Mouse (Mus musculus) hindbrain, embryonic 10.5 days (tissue): ENCODE measurements around the gene Myo1h. TPM values are rescaled to one million over a fixed set of nuclear protein-coding genes. Genes with fewer than 3 reads are reported as not detected.
A peak's percentile ranks its signal among the peaks of the same experiment; 100 is the strongest.

Experiments used
- DNase-seq: peaks from one replicate; pipeline ENCODE4 v3.0.0-alpha.2; 2017; ENCODE audit warnings: low spot score
- H3K27ac ChIP-seq: fragments of 300-500 bp; sonication (generic); 2 replicates; pipeline ENCODE4 v1.5.1; 2016; ENCODE audit warnings: mild to moderate bottlenecking, moderate library complexity
- H3K27me3 ChIP-seq: fragments of 300-500 bp; sonication (generic); 2 replicates; pipeline ENCODE4 v1.6.1; 2016; ENCODE audit warnings: mild to moderate bottlenecking; ENCODE audit not compliant: poor library complexity, insufficient read depth, severe bottlenecking
- H3K36me3 ChIP-seq: fragments of 300-500 bp; sonication (generic); 2 replicates; pipeline ENCODE4 v1.6.1; 2016; ENCODE audit warnings: mild to moderate bottlenecking, moderate library complexity
- H3K4me1 ChIP-seq: fragments of 300-500 bp; sonication (generic); replicated peaks from 2 replicates; pipeline ENCODE4 v1.6.1; 2016; ENCODE audit warnings: mild to moderate bottlenecking
- H3K4me3 ChIP-seq: fragments of 300-500 bp; sonication (generic); 2 replicates; pipeline ENCODE4 v1.5.1; 2016; ENCODE audit warnings: mild to moderate bottlenecking, moderate library complexity
- H3K9me3 ChIP-seq: fragments of 300-500 bp; sonication (generic); 2 replicates; pipeline ENCODE4 v1.6.1; 2016; ENCODE audit warnings: mild to moderate bottlenecking, moderate library complexity
- WGBS: fragments of 180-500 bp; shearing (Covaris S2); methylation state at CpG from one replicate; pipeline ENCODE4 v1.1.7; 2016; 5-methylcytosine and 5-hydroxymethylcytosine counted together
- polyA plus RNA-seq: library from polyadenylated mRNA; unstranded; fragments of >200 nt; fragmentation: Nextera tagmentation; extraction: Ambion mirVana; gene quantifications from 2 replicates; pipeline ENCODE4 v1.2.1, GENCODE M21; 2016

Myo1h gene
- polyA plus RNA-seq, 1 experiment from 2014 or later = 0.59 TPM

DNA sequence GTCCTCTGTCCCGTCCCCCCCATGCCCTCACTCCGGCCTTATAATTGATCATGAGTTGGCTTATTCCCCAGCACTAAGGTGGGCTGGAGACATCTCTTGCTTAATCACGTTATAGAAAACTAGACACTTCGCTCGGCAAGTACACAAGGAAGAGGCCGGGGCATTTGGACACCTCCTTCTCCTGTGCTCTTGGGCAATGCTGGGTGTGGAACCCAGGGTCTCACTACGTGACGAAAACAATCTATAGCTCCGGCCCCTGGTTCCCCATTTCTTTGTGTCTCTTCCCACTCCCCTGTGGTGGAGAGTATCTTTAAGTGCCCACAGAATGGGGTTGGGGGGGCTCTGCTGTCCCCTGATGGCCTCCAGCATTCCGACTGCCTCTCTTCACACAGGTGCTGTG, 58.0 kb downstream of the Myo1h start:
- DNase-seq = no peak
- Histone ChIP-seq H3K9me3 (no peaks in the 10 kb centered on the region), H3K4me3 (no peak overlapping the region), H3K27ac (no peak overlapping the region), H3K4me1 (no peaks in the 10 kb centered on the region), H3K36me3 (no peaks in the 10 kb centered on the region), H3K27me3 (no peaks in the 10 kb centered on the region)
- whole genome bisulfite sequencing = 85% methylated on average over 10 of the region's 10 CpGs

DNA sequence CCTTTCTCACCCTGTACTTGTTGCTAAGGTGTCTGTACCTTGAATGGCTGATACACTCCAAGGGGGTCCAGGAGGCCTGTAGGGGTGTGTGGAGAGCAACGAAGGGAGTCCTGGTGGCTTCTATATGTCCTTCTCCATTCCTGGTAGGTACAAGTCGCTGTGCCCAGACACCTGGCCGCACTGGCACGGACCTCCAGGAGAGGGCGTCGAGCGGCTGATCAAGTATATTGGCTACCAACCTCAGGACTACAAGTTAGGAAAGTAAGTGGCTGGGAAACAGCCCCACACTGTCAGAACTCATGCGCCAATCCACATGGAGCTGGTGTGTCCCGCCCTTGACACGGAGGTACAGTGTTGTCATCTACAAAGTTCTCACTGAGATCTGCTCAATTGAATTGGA, 62.5 kb downstream of the Myo1h start:
- H3K36me3 ChIP-seq = no peaks in the 10 kb centered on the region
- no peak for DNase-seq
- no peaks in the 10 kb centered on the region for H3K9me3 ChIP-seq
- no peak overlapping the region for H3K4me3 ChIP-seq
- H3K4me1 ChIP-seq = peaks cover 1% of the 10 kb centered on the region
- 55% methylated on average over 10 of the region's 10 CpGs for WGBS
- no peak overlapping the region for H3K27ac ChIP-seq
- no peaks in the 10 kb centered on the region for H3K27me3 ChIP-seq

DNA sequence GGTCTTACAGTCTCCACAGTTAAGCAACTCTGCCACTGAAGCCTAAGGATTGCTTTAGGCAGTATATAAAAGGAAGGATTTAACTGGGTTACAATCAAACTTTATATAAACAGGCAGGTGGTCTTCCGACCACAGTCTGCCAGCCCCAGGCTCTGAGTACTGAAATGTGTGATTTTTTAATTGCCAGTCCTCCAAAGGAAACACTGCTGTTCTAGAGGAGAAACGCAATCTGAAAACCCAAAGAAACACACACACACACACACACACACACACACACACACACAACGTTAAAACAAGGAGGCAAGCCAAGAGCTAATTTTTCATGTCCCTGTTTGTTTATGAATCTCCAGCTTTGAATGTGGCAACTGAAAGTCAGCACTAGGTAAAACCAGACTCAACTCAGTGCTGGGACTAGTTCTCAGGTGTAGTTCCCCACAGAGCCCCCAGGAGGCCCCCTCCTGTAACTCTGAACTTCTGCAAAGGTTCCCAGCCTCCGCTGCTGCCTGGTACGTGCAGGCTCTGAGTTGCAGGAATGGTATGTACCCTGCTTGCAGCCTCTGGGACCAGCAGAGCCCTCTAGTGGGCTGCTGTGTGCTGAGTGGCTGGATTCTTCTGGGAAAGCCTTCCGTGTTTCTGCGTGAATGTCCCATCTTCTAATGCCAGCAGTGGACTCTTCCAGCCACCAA, 67.4 kb downstream of the Myo1h start:
- Histone ChIP-seq H3K27ac (peak overlapping the region; percentile 54; the same call in 1 of the 2 replicates), H3K4me3 (peak overlapping the region; percentile 7; the same call in 1 of the 2 replicates), H3K9me3 (no peaks in the 10 kb centered on the region), H3K4me1 (peaks cover 29% of the 10 kb centered on the region), H3K36me3 (peaks cover 20% of the 10 kb centered on the region), H3K27me3 (no peaks in the 10 kb centered on the region)
- peak; percentile 79 for DNase-seq
- WGBS = 32% methylated on average over 7 of the region's 7 CpGs

DNA sequence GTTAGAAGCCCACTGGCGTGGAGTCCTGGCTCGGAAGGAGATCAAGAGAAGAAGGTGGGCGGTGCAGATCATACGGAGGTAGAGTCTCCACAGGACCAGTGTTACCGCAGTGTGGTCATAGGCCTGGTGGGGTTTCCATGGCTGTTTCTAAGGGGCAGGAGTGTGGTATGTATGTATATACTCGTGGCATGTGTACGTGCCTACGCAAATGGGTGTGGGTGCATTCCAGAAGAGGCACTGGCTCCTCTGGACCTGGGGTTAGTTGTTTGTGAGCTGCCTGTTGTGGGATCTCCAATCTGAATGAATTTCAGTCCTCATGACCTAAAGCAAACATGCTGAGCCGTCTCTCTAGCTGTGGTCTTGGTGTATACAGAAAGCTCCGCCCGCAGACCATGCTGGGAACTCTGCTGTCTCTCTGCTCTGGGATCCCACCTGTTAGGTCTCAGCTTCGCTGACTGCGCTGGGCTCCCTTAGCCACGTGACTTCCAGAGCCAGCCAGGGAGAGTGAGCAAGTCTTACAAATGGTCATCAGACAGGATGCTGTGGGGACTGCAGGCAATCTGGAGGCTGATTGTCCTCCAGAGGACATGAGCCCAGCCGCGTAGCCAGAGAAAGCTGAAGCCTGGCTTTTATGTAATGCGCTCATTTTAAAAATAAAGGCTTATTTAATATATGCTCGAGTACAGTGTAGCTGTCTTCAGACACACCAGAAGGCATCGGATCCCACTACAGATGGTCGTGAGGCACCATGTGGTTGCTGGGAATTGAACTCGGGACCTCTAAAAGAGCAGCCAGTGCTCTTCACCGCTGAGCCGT, 68.2 kb downstream of the Myo1h start:
- peak; percentile 25 for DNase-seq
- peaks cover 29% of the 10 kb centered on the region for H3K4me1 ChIP-seq
- no peaks in the 10 kb centered on the region for H3K9me3 ChIP-seq
- peak overlapping the region; percentile 54; the same call in 1 of the 2 replicates for H3K27ac ChIP-seq
- WGBS = 57% methylated on average over 23 of the region's 23 CpGs
- no peaks in the 10 kb centered on the region for H3K27me3 ChIP-seq
- peak overlapping the region; percentile 7; the same call in 1 of the 2 replicates for H3K4me3 ChIP-seq
- H3K36me3 ChIP-seq = peaks cover 27% of the 10 kb centered on the region

DNA sequence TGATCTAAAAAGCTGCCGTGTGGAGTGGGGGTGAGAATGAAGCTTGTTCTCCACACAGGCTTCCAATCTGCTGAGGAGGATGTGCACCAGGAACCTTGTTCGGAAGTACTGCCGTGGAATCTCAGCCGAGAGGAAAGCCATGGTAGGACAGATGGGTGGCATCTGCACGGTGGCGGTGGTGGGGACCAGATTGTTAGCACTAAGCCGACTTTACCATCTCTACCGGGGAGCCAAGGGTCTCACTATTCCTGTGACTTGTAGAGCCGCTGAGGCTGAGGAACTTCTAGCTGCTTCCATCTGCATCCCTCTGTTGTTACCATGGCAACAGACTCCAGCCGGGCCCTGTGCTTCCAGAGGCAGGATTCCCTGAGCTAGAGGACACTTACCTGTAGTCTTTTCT, 69.9 kb downstream of the Myo1h start:
- DNase-seq = peak; percentile 20
- Histone ChIP-seq H3K4me1 (peaks cover 29% of the 10 kb centered on the region), H3K27me3 (no peaks in the 10 kb centered on the region), H3K36me3 (peaks cover 44% of the 10 kb centered on the region), H3K4me3 (no peak overlapping the region), H3K27ac (no peak overlapping the region), H3K9me3 (no peaks in the 10 kb centered on the region)
- 71% methylated on average over 10 of the region's 10 CpGs for WGBS

DNA sequence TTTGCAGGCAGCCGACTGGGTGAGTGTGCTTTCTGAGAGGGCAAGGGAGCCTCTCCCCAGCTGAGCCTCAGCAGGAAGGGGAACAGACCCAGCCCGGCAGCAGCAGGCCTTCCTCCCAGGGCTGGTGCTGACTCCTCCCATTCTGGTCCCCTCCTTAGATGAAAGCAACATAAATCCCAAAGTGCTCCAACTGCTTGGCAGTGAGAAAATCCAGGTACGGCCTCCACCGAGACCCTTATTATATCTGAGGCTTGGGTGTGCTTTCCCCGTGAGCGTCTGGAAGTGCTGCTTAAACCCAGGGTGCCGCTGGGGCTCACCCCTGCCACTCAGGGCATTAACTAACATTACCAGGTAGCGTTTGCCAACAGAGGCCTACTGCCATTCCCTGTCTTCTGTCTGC, 70.6 kb downstream of the Myo1h start:
- Histone ChIP-seq H3K4me1 (peaks cover 29% of the 10 kb centered on the region), H3K27ac (no peak overlapping the region), H3K36me3 (peaks cover 52% of the 10 kb centered on the region), H3K9me3 (no peaks in the 10 kb centered on the region), H3K4me3 (no peak overlapping the region), H3K27me3 (no peaks in the 10 kb centered on the region)
- 74% methylated on average over 8 of the region's 8 CpGs for WGBS
- no peak for DNase-seq

DNA sequence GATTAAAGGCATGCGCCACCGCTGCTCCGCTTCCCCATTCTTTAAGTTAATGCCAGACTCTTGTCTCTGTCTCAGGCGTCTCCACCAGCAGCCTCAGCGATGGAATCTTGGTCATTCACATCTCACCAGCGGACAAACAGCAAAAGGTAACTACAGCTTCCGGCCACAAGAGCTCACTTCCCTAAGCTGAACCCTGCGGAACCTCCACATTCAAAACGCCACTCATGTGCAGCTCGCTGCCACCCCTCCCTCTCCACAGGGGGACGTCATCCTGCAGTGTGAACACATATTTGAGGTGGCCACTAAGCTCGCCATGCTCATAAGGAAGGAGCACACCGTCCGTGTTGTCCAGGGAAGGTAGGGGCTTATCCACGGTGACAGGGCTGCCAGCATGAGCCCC, 72.0 kb downstream of the Myo1h start:
- 86% methylated on average over 15 of the region's 15 CpGs for WGBS

DNA sequence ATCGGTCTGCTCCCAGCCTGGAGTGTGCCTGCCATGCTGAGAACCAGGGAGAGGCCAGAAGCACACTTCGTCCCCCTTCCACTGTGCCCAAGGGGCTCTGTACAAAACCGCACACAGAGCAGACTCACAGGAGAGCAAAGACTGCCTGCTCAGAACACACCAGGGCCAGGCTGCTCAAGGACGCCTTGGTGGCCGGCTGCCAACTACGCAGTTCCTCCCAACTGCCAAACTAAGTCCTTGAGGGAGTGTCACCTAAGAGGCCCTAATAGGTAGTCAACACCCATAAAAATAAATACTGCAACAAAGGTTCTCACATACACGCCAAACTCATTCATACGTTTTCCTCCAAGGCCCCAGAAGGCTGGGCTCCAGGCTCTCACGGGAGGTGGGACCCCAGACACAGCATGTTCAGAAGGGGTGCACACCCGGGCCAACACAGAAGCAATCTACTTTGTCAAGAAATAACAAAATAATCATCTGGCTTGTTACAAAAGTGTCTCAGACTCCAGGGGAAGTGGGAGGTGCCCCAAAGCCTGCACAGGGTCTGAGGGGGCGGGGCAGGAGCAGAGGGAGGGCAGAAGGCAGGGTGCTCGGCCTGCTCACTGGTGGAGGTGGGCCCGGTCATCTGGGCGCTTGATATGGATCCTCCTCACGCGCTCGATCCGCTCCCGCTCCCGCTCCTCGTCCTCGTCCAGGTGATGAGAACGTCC, 76.2 kb downstream of the Myo1h start:
- no peaks in the 10 kb centered on the region for H3K27me3 ChIP-seq
- H3K4me3 ChIP-seq = no peak overlapping the region
- no peak overlapping the region for H3K27ac ChIP-seq
- no peak for DNase-seq
- 94% methylated on average over 23 of the region's 23 CpGs for WGBS
- peaks cover 8% of the 10 kb centered on the region for H3K4me1 ChIP-seq
- H3K9me3 ChIP-seq = no peaks in the 10 kb centered on the region
- peaks cover 100% of the 10 kb centered on the region for H3K36me3 ChIP-seq

More for the DNA sequence above, 72.0 kb downstream of the Myo1h start:
- no peak for DNase-seq
- H3K27ac ChIP-seq = no peak overlapping the region
- H3K4me3 ChIP-seq = no peak overlapping the region
- no peaks in the 10 kb centered on the region for H3K27me3 ChIP-seq
- peaks cover 29% of the 10 kb centered on the region for H3K4me1 ChIP-seq
- no peaks in the 10 kb centered on the region for H3K9me3 ChIP-seq
- H3K36me3 ChIP-seq = peaks cover 66% of the 10 kb centered on the region

DNA sequence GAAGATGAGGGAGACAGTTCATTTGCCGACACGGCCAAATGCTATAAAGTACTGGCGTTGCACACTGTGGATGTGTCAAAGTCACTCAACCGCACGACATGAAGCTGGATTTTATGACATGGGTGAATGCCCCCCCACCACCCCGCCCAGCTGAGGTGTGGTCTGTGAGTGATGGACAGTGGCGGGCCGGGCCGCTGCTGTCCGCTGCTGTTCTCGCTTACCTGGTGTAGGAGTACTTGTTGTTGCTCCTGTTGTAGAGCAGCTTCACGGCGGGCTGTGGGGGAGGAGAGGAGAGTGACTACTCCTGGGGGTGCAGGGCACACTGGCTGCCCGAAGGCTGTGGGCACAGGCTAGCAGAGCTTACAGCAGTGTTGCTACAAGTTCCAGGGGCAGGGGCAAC, 79.2 kb downstream of the Myo1h start:
- DNase-seq = no peak
- Histone ChIP-seq H3K9me3 (no peaks in the 10 kb centered on the region), H3K4me3 (no peak overlapping the region), H3K4me1 (peaks cover 36% of the 10 kb centered on the region), H3K27me3 (no peaks in the 10 kb centered on the region), H3K36me3 (peaks cover 100% of the 10 kb centered on the region), H3K27ac (no peak overlapping the region)
- 94% methylated on average over 14 of the region's 14 CpGs for WGBS

DNA sequence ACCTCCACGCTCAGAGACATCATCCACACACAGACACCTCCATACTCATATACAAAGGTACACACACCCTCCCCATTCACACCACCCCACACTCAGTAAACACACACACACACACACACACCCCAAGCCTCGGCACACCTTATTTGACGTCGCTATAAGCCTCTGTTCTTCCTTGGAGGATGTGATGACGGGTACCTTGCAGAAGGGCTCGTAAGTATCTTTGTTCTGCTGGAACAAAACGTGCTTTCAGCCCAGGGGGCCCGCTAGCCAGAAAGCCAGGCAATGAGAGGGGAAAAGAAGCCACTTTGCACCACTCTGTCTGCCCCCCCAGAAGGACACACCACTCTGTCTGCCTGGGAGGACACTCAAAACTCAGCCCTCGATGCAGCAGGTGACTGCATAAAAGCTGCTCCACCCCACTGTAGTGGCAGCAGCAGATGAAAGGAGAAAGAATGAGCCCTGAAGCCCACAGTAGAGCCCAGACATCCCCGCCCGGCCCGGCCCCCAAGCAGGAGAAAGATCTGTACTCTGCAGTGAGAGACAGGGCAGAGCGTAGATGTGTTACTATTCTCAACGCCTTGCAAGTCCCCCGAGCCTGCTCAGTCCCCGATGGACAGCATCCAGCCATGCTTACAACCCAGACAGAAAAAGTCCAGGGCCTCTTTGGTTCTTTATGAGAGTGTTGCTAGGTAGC, 80.0 kb downstream of the Myo1h start:
- H3K4me1 ChIP-seq = peaks cover 44% of the 10 kb centered on the region
- H3K4me3 ChIP-seq = no peak overlapping the region
- DNase-seq = no peak
- H3K27ac ChIP-seq = no peak overlapping the region
- 91% methylated on average over 16 of the region's 16 CpGs for WGBS
- no peaks in the 10 kb centered on the region for H3K9me3 ChIP-seq
- peaks cover 100% of the 10 kb centered on the region for H3K36me3 ChIP-seq
- no peaks in the 10 kb centered on the region for H3K27me3 ChIP-seq

DNA sequence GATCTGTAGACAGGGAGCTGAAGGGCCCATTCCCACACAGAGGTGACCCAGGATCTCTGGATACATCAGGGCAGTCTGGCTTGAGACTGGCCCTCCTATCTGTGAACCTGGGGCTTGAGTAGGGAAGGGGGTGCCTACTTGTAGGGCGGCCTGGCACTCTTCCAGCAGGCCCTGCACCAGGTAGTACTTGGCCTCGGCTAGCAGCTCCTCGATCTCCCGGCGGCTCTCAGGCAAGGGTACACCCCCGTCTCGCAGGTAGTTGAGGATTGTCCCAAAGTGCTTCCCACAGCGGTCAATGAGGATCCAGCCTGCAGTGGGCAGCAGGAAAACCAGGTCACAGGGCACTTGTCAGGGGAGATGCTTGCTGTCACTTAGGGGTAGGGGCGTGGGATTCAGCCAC, 81.0 kb downstream of the Myo1h start:
- no peak for DNase-seq
- Histone ChIP-seq H3K9me3 (no peaks in the 10 kb centered on the region), H3K4me3 (no peak overlapping the region), H3K27me3 (no peaks in the 10 kb centered on the region), H3K4me1 (peaks cover 51% of the 10 kb centered on the region), H3K36me3 (peaks cover 100% of the 10 kb centered on the region), H3K27ac (peak overlapping the region; percentile 69)
- 76% methylated on average over 9 of the region's 9 CpGs for WGBS

DNA sequence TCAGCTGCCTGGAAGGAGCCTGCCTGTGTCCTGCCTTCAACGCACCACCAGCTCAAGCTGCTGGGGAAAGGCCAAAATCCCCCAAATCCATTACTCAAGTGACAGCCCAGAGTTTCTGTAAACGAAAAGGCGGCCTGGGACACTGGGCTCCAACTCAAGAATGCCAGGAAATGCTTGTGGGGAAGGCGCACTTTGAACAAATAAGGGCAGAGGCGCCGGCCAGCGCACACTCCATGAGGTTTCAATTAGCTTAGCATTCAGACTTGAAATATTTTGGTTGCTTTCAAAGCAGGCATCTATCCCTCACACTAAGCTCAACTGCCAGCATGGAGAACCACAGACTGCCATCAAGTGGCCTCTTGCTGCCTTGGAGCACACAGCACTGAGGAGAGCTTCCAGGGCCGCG, 81.4 kb downstream of the Myo1h start:
- peak overlapping the region; percentile 69 for H3K27ac ChIP-seq
- peak; percentile 56 for DNase-seq
- H3K27me3 ChIP-seq = no peaks in the 10 kb centered on the region
- 68% methylated on average over 9 of the region's 9 CpGs for WGBS
- peaks cover 52% of the 10 kb centered on the region for H3K4me1 ChIP-seq
- H3K4me3 ChIP-seq = no peak overlapping the region
- peaks cover 100% of the 10 kb centered on the region for H3K36me3 ChIP-seq
- no peaks in the 10 kb centered on the region for H3K9me3 ChIP-seq
